Mouse (Mus musculus): ENCODE data around the gene Smad6. TPM values are rescaled to one million over a fixed set of nuclear protein-coding genes. Genes with fewer than 3 reads are reported as not detected.

Smad6 gene
- polyA plus RNA-seq, 1 experiment from 2014 or later, result 2.6 TPM

DNA sequence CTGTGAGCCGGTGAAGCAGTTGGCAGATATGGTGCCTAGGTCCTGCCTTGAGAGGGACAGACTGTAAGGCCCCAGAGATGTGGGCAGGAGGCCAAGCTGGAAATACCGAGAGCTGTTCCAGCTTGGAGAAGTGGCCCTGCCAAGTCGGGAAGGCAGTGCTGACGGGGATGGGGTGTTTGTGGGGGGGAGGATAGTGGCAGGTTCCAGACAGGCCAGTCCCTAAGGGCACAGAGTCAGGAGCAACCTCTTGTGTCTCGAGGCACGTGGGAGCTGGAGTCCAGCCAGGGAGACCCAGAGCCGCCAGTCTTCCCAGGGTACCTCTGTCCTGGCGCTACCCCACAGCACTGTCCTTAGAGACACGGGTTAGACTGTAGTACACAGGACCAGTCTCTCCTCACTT, 53.3 kb downstream of the Smad6 start:
- Histone ChIP-seq H3K4me1 (replicated peaks) (peaks cover 31% of the 10 kb centered on the region), H3K36me3 (no peaks in the 10 kb centered on the region), H3K4me2 (no peak overlapping the region), H3K9ac (no peak overlapping the region), H3K27me3 (no peaks in the 10 kb centered on the region), H3K4me3 (no peak overlapping the region), H3K27ac (replicated peaks) (peak overlapping the region; percentile 58), H3K9me3 (no peaks in the 10 kb centered on the region)
- WGBS, result 48% methylated on average over 9 of the region's 9 CpGs
- ATAC-seq (ENCODE audit: low FRiP score, low read depth), result peak; percentile 84

DNA sequence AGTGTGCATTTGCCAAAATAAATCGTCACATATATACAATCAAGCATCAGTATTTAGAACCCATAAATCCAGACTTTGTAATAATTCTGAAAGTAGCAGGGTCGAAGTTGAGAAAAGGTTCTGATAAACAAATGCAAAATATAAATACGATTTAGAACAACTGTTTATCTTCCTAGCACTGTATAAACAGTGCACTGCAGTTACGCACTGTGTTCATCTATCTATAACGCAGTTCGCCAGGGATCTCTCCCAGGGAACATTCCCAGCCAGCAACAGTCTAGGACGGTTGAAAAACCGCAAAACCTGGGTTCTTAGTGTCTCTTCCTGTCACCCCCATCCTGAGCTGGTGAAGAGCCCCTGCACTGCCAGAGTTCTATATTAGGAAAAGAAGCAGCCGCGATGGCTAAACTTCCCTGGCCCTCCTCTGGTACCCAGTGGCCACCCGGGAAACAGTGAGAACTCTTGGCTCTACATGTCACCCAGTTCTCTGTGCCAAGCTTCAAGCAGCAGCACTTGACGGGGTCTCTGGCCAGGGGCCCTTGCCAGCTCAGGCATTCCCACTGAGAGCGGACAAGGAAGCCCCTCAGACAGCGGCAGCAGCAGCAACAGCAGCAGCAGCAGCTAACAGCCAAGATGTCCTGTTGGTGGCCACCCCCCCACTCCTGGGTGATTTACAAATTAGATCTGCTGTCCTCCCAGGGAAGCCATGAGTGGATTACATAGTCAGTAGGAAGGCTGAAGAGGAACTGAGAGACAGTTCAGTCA, 54.3 kb downstream of the Smad6 start:
- Histone ChIP-seq H3K9me3 (no peaks in the 10 kb centered on the region), H3K9ac (no peak overlapping the region), H3K4me3 (no peak overlapping the region), H3K4me2 (no peak overlapping the region), H3K4me1 (replicated peaks) (peaks cover 30% of the 10 kb centered on the region), H3K27me3 (no peaks in the 10 kb centered on the region), H3K27ac (replicated peaks) (peak overlapping the region; percentile 58; the same call in 1 of the 2 replicates), H3K36me3 (no peaks in the 10 kb centered on the region)
- 68% methylated on average over 14 of the region's 14 CpGs for WGBS
- no peak for ATAC-seq (ENCODE audit: low FRiP score, low read depth)

DNA sequence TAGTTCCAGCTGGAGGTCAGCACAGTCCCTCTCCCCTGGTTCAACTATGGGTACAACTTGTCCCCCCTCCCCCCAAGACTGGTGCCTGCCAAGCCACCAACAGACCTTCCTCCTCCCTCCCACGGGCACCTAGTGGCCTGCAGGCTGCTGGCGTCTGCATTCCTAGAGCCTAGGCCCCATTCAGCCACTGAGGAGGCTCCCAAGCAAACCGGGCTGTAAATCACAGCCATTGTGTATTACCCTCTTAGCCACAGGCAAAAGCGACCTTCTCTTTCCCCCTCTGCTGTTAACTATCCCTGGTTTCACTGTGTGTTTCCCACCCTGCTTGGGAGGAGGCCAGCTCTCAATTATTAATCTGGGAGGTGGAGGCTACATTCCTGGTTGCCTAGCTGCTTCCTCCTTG, 56.3 kb downstream of the Smad6 start:
- H3K27me3 ChIP-seq, result no peaks in the 10 kb centered on the region
- no peak overlapping the region for H3K9ac ChIP-seq
- no peak for ATAC-seq (ENCODE audit: low FRiP score, low read depth)
- no peaks in the 10 kb centered on the region for H3K9me3 ChIP-seq
- peaks cover 38% of the 10 kb centered on the region for H3K4me1 ChIP-seq (replicated peaks)
- H3K27ac ChIP-seq (replicated peaks), result peak overlapping the region; percentile 55; the same call in 1 of the 2 replicates
- no peak overlapping the region for H3K4me2 ChIP-seq
- no peak overlapping the region for H3K4me3 ChIP-seq
- H3K36me3 ChIP-seq, result no peaks in the 10 kb centered on the region
- WGBS, result 9% methylated on average over 4 of the region's 4 CpGs

DNA sequence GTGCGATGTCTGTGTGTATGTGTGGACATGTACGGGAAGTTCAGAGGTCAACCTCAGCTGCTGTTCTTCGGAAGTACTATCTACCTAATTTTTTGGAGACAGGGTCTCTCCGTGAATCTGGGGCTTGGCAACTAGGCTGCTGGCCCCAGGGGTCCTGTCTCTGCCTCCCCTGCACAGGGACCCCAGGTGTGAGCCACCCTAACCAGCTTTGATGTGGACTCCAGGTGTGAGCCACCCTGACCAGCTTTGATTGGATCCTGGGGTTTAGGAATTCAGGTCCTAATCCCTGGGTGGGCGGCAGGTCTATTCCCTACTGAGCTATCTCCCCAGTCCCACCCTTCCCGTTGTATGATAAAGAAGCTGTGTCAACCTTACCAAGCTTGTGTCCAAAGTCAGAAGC, 60.0 kb downstream of the Smad6 start:
- no peak overlapping the region for H3K4me3 ChIP-seq
- H3K27me3 ChIP-seq, result no peaks in the 10 kb centered on the region
- no peak overlapping the region for H3K27ac ChIP-seq (replicated peaks)
- no peaks in the 10 kb centered on the region for H3K36me3 ChIP-seq
- no peak overlapping the region for H3K4me2 ChIP-seq
- WGBS, result 74% methylated on average over 6 of the region's 6 CpGs
- no peak for ATAC-seq (ENCODE audit: low FRiP score, low read depth)
- H3K4me1 ChIP-seq (replicated peaks), result peaks cover 41% of the 10 kb centered on the region
- H3K9me3 ChIP-seq, result no peaks in the 10 kb centered on the region
- H3K9ac ChIP-seq, result no peak overlapping the region

DNA sequence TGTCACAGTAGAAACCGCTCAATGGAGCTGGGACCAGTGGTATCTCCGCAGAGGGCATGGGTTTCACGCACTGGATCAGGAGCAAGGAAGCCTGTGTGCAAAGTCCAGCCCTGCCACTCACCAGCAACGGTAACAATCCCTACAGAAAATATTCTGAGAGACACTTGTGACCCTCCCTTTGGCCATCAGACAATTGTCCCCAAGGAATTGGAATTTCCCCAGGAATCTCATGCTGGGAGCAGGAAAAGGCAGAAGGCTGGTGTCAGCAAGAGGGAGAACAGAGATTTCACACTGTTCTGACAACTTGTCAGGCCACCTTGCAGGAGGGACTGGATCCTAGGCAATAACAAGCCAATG, 61.1 kb downstream of the Smad6 start:
- Histone ChIP-seq H3K4me2 (no peak overlapping the region), H3K9ac (no peak overlapping the region), H3K27me3 (no peaks in the 10 kb centered on the region), H3K27ac (replicated peaks) (peak overlapping the region; percentile 35; the same call in 1 of the 2 replicates), H3K36me3 (no peaks in the 10 kb centered on the region), H3K4me1 (replicated peaks) (peaks cover 39% of the 10 kb centered on the region), H3K9me3 (no peaks in the 10 kb centered on the region), H3K4me3 (no peak overlapping the region)
- whole genome bisulfite sequencing, result 8% methylated on average over 4 of the region's 4 CpGs
- ATAC-seq (ENCODE audit: low FRiP score, low read depth), result no peak

DNA sequence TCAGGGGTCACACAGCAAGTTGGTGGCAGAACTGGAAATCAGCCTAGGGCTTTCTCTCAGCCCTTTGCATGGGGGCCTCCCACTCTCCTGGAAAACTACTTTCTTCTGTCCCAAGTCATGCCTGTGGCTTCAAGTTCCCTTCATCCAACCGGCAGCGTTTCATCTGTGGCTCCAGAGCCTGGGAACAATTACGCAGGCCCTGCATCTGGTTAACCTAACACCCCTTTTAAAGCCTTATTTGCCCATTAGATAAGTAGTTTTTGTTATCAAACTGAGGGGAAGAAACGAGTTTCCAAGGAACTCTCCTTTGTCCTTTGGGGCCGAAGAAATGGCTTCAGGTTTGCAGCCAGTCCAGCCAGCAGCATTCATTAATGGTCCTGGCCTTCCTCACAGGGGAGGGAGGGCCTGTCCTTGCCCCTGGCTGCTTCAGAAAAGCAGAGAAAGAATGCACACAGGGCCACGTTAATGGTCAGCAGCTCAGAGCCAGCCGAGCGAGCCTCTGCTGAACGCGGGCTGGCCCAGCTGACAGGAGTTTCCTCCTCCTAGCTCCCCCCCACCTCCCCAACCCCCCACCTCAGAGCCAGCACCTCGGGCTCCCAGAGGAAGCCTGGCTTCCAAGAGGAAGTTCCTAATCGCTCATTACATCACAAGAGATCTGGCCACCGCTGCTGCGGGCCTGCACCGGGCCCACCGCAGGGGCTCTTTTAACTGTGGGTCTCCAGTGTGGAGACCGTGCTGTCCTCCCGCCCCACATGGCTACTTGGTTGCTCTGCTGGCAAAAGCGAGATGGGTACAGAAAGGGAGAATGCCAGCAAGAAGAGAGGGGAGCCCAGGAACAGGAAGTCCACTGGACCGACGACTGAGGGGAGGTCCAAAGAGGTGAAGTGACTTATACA, 61.7 kb downstream of the Smad6 start:
- Histone ChIP-seq H3K4me1 (replicated peaks) (peaks cover 35% of the 10 kb centered on the region), H3K4me3 (no peak overlapping the region), H3K9me3 (no peaks in the 10 kb centered on the region), H3K4me2 (peak overlapping the region; percentile 18), H3K36me3 (no peaks in the 10 kb centered on the region), H3K27me3 (no peaks in the 10 kb centered on the region), H3K9ac (no peak overlapping the region), H3K27ac (replicated peaks) (peak overlapping the region; percentile 35)
- 0 out of 2 replicates have a peak, but pooled peaks have one; percentile 27 for ATAC-seq (ENCODE audit: low FRiP score, low read depth)
- 7% methylated on average over 21 of the region's 21 CpGs for WGBS

DNA sequence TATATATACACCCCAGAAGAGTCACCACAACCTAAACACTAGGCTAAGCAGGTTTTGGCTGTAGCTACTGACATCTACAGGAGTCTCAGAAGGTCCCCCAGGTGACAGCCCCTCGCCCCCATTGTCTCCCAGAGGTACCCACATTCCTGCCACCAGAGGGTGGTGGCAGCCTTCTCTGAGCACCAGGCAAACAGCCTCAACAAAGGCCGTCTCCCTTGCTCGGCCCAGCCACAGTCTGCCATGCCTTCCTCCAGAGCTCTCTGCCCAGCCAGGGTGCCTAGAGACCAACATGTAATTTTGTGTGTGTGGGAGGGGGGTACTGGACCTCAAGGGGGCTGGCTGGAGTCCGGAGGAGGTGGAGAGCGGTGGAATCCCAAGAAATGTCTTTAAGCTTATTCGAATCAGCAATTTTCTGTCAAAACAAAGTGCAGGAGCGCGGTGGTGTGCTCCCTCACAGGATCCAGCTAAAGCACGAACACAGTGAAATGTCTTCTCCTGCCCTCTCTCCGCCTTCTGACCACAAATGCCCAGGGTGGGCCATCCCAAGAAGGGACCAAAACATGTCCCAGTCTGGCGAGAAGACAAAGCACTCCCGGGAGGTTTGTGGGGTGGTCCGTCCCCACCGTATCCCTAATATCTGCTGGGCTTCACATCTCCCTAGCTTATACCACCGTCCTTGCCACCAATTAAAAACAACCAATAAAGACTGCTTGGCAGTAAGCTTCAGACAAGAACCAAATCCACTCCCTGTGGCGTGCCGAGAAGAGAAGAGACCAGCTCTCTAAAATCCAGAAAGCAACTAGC, 62.5 kb downstream of the Smad6 start:
- Histone ChIP-seq H3K4me1 (replicated peaks) (peaks cover 35% of the 10 kb centered on the region), H3K9ac (no peak overlapping the region), H3K4me2 (no peak overlapping the region), H3K36me3 (no peaks in the 10 kb centered on the region), H3K27me3 (no peaks in the 10 kb centered on the region), H3K4me3 (no peak overlapping the region), H3K27ac (replicated peaks) (peak overlapping the region; percentile 35), H3K9me3 (no peaks in the 10 kb centered on the region)
- WGBS, result 33% methylated on average over 17 of the region's 17 CpGs
- peak; percentile 57; the same call in 1 of the 2 replicates for ATAC-seq (ENCODE audit: low FRiP score, low read depth)

DNA sequence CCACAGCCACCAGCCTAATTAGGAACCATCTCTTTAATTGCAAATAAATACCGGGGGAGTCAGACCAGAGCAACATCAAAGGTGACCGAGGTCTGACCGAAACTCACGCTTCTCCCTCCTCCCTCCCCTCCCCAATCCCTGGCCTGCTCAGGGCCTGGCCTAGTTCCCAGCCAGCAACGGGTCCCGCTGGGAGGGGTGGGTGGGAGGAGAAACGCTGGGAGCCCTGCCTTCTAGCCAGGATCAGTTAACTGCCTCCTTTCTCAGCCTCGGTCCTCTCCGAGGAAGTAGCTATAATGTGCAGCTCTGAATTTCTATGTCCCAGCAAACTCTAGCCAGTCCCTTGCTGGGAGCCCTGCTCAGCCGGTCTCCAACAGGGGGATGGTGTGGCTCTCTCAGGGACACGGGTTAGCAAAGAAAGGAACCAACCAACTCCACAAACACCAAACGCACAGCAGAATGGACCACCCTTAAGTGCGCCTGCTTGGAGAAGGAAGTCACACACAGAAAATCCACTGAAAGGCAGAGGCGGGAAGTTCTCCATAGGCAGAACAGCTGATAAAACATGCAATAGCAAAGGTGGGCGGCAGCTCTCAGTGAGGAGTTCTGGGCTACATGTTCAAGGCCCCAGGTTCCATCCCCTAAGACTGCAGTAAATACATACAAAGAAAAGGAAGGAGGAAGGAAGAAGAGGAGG, 63.4 kb downstream of the Smad6 start:
- peaks cover 40% of the 10 kb centered on the region for H3K4me1 ChIP-seq (replicated peaks)
- H3K9ac ChIP-seq, result no peak overlapping the region
- ATAC-seq (ENCODE audit: low FRiP score, low read depth), result peak; percentile 35; the same call in 1 of the 2 replicates
- 0 out of 2 replicates have a peak overlapping the region, but pooled peaks have one; percentile 16 for H3K4me2 ChIP-seq
- H3K36me3 ChIP-seq, result no peaks in the 10 kb centered on the region
- 18% methylated on average over 15 of the region's 15 CpGs for WGBS
- H3K27me3 ChIP-seq, result no peaks in the 10 kb centered on the region
- H3K9me3 ChIP-seq, result no peaks in the 10 kb centered on the region
- H3K4me3 ChIP-seq, result no peak overlapping the region
- H3K27ac ChIP-seq (replicated peaks), result peak overlapping the region; percentile 55

DNA sequence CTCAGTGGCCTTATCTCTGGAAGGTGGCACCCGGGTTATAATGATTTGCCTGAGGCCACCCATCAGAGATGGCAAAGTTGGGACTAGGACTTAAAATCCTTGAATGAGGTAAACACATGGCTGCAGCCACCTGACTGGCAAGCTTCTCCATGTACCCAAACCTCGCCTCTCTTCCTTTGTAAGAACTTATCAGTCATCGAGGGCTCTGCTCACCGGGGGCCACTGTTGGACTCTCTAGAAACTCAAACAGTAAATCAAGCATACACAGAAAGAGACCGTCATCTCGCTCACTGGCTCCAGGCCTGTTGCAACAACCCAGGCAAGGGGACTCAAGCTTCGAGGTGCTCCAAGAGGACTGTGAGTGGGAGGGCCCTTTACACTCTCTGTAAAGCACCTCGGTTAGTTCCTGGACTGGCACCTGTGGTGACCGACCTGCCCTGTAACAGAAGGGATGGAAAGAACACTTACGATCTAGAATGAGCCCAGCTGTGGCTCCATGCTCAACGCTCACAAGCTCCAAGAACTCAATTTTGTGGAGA, 64.1 kb downstream of the Smad6 start:
- no peaks in the 10 kb centered on the region for H3K36me3 ChIP-seq
- no peaks in the 10 kb centered on the region for H3K27me3 ChIP-seq
- H3K4me2 ChIP-seq, result no peak overlapping the region
- no peak overlapping the region for H3K27ac ChIP-seq (replicated peaks)
- no peaks in the 10 kb centered on the region for H3K9me3 ChIP-seq
- peaks cover 42% of the 10 kb centered on the region for H3K4me1 ChIP-seq (replicated peaks)
- WGBS, result 66% methylated on average over 11 of the region's 11 CpGs
- H3K4me3 ChIP-seq, result no peak overlapping the region
- no peak overlapping the region for H3K9ac ChIP-seq
- ATAC-seq (ENCODE audit: low FRiP score, low read depth), result no peak

DNA sequence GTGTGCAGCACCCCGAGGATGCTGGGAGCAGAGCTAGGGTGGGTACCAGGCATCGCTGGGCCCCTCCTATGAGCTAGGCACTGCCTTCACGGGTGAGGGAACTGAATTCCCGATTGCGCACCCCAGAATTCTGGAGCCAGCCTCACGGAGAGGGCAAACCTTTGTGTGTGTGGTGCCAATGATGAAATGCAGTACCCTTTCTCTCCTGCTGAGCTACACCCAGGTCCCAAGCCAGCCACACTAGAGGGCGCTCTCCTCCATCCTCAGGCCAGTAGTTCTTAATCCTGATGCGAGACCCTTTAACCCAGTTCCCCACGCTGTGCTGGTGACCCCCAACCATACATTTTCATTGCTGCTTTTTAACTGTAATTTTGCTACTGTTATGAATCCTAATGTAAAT, 65.8 kb downstream of the Smad6 start:
- Histone ChIP-seq H3K4me1 (replicated peaks) (peaks cover 39% of the 10 kb centered on the region), H3K9me3 (no peaks in the 10 kb centered on the region), H3K4me2 (no peak overlapping the region), H3K4me3 (no peak overlapping the region), H3K27me3 (no peaks in the 10 kb centered on the region), H3K27ac (replicated peaks) (no peak overlapping the region), H3K9ac (no peak overlapping the region), H3K36me3 (no peaks in the 10 kb centered on the region)
- 20% methylated on average over 9 of the region's 9 CpGs for WGBS
- ATAC-seq (ENCODE audit: low FRiP score, low read depth), result no peak

DNA sequence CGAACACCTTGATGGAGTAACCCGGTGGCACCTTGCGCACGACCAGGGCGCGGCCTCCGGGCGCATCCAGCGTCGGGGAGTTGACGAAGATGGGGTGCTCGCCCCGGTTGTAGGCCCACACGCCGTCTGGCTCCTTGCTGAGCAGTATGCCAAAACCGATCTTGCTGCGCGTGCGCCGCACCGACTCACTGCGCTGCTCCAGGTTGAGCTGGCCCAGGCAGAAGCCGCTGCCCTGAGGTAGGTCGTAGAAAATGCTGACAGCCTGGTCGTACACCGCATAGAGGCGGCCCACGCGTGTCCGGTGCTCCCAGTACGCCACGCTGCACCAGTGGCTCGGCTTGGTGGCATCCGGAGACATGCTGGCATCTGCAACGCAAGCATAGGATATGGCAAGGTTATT, 68.2 kb downstream of the Smad6 start:
- H3K4me1 ChIP-seq (replicated peaks), result peaks cover 15% of the 10 kb centered on the region; the same call in 1 of the 2 replicates
- H3K27me3 ChIP-seq, result no peaks in the 10 kb centered on the region
- ATAC-seq (ENCODE audit: low FRiP score, low read depth), result no peak
- 0 out of 2 replicates have a peak overlapping the region, but pooled peaks have one; percentile 32 for H3K9ac ChIP-seq
- no peaks in the 10 kb centered on the region for H3K36me3 ChIP-seq
- 42% methylated on average over 35 of the region's 35 CpGs for WGBS
- peak overlapping the region; percentile 25 for H3K4me3 ChIP-seq
- 0 out of 2 replicates have a peak overlapping the region, but pooled peaks have one; percentile 2 for H3K27ac ChIP-seq (replicated peaks)
- H3K9me3 ChIP-seq, result no peaks in the 10 kb centered on the region
- peak overlapping the region; percentile 49 for H3K4me2 ChIP-seq

Data from hindbrain, embryonic 15.5 days (tissue).